Mouse (Mus musculus) frontal cortex, postnatal 36 days (tissue): ENCODE measurements at regions not wholly inside any gene's neighbourhood (a gene's known extent, or its start where the extent isn't known, plus 50 kb on each side); places are given as distances from the start of the nearest gene placed in this dataset.

Experiments
- DNase-seq, 2 experiments: peaks; one replicate each; pipeline ENCODE4 v3.0.0; 2022; ENCODE audit warnings: low spot score in 2 of 2

- DNase-seq, result no peak
Measured at GRCm38 (mm10) chr9:61135917-61136316, 236.2 kb upstream of the Tle3 start.

- peak; percentile 24 to 27 for DNase-seq
Measured at GRCm38 (mm10) chr9:61138741-61139368, 233.3 kb upstream of the Tle3 start.

GRCm38 (mm10) chr9:61143101-61143500 is 229.1 kb upstream of the Tle3 start:
- peak; percentile 32 to 42 for DNase-seq

GRCm38 (mm10) chr9:61144685-61145318 is 227.4 kb upstream of the Tle3 start:
- DNase-seq, result no peak

- DNase-seq, result no peak
Measured at GRCm38 (mm10) chr9:61145738-61146137, 226.4 kb upstream of the Tle3 start.

GRCm38 (mm10) chr9:61151201-61151600 is 221.0 kb upstream of the Tle3 start:
- DNase-seq, result no peak

- DNase-seq, result no peak
Measured at GRCm38 (mm10) chr9:61151901-61152337, 220.2 kb upstream of the Tle3 start.

GRCm38 (mm10) chr9:61154721-61155120 is 217.4 kb upstream of the Tle3 start:
- no peak for DNase-seq

GRCm38 (mm10) chr9:61155851-61156250 is 216.3 kb upstream of the Tle3 start:
- no peak for DNase-seq

GRCm38 (mm10) chr9:61158192-61158770 is 213.9 kb upstream of the Tle3 start:
- no peak for DNase-seq

GRCm38 (mm10) chr9:61159159-61159558 is 213.0 kb upstream of the Tle3 start:
- DNase-seq, result no peak

GRCm38 (mm10) chr9:61159616-61160015 is 212.6 kb upstream of the Tle3 start:
- no peak for DNase-seq

GRCm38 (mm10) chr9:61162884-61163283 is 209.3 kb upstream of the Tle3 start:
- no peak for DNase-seq

- no peak for DNase-seq
Measured at GRCm38 (mm10) chr9:61163671-61164288, 208.4 kb upstream of the Tle3 start.

GRCm38 (mm10) chr9:61164501-61165251 is 207.5 kb upstream of the Tle3 start:
- no peak for DNase-seq

- no peak for DNase-seq
Measured at GRCm38 (mm10) chr9:61166115-61166514, 206.1 kb upstream of the Tle3 start.

GRCm38 (mm10) chr9:61167097-61167842 is 204.9 kb upstream of the Tle3 start:
- DNase-seq, result no peak

GRCm38 (mm10) chr9:61168931-61169330 is 203.2 kb upstream of the Tle3 start:
- no peak for DNase-seq

- DNase-seq, result no peak
Measured at GRCm38 (mm10) chr9:61169506-61170090, 202.6 kb upstream of the Tle3 start.

GRCm38 (mm10) chr9:61170921-61171320 is 201.2 kb upstream of the Tle3 start:
- no peak for DNase-seq

- DNase-seq, result no peak
Measured at GRCm38 (mm10) chr9:61172421-61172820, 199.7 kb upstream of the Tle3 start.
